Mouse (Mus musculus) hindbrain, embryonic 13.5 days (tissue): ENCODE data around the gene Degs1. TPM values are rescaled to one million over a fixed set of nuclear protein-coding genes. Genes with fewer than 3 reads are reported as not detected.

Source experiments
- ATAC-seq: fragments of 200-750 bp; cut with Nextera tagmentation; 2 replicates; pipeline ENCODE4 v1.8.0; 2017; ENCODE audit warnings: moderate TSS enrichment; ENCODE audit not compliant: low FRiP score
- H3K27ac ChIP-seq: fragments of 300-500 bp; sonication (generic); 2 replicates; pipeline ENCODE4 v1.5.1; 2015; ENCODE audit warnings: inconsistent platforms, mild to moderate bottlenecking, moderate library complexity
- H3K27me3 ChIP-seq: fragments of 300-500 bp; sonication (generic); 2 replicates; pipeline ENCODE4 v1.6.1; 2015; ENCODE audit warnings: mild to moderate bottlenecking, inconsistent platforms
- H3K36me3 ChIP-seq: fragments of 300-500 bp; sonication (generic); 2 replicates; pipeline ENCODE4 v1.6.1; 2015; ENCODE audit warnings: mild to moderate bottlenecking, inconsistent platforms
- H3K4me1 ChIP-seq: fragments of 300-500 bp; sonication (generic); replicated peaks from 2 replicates; pipeline ENCODE4 v1.6.1; 2015; ENCODE audit warnings: inconsistent platforms
- H3K4me2 ChIP-seq: fragments of 300-500 bp; sonication (generic); 2 replicates; pipeline ENCODE4 v1.6.1; 2015; ENCODE audit warnings: inconsistent platforms, mild to moderate bottlenecking, moderate library complexity
- H3K4me3 ChIP-seq: fragments of 300-500 bp; sonication (generic); 2 replicates; pipeline ENCODE4 v1.5.1; 2015; ENCODE audit warnings: mild to moderate bottlenecking, inconsistent platforms
- H3K9ac ChIP-seq: fragments of 300-500 bp; sonication (generic); 2 replicates; pipeline ENCODE4 v1.6.1; 2015; ENCODE audit warnings: mild to moderate bottlenecking, inconsistent platforms
- H3K9me3 ChIP-seq: fragments of 300-500 bp; sonication (generic); 2 replicates; pipeline ENCODE4 v1.6.1; 2016; ENCODE audit warnings: inconsistent platforms
- WGBS: fragments of 180-500 bp; shearing (Covaris S2); methylation state at CpG from one replicate; pipeline ENCODE4 v1.1.7; 2015; 5-methylcytosine and 5-hydroxymethylcytosine counted together
- polyA plus RNA-seq: library from polyadenylated mRNA; unstranded; fragments of >200 nt; fragmentation: Nextera tagmentation; extraction: Ambion mirVana; gene quantifications from 2 replicates; pipeline ENCODE4 v1.2.1, GENCODE M21; 2015

The Degs1 gene
- 70.9 and 76.2 TPM in 2 replicates for polyA plus RNA-seq

DNA sequence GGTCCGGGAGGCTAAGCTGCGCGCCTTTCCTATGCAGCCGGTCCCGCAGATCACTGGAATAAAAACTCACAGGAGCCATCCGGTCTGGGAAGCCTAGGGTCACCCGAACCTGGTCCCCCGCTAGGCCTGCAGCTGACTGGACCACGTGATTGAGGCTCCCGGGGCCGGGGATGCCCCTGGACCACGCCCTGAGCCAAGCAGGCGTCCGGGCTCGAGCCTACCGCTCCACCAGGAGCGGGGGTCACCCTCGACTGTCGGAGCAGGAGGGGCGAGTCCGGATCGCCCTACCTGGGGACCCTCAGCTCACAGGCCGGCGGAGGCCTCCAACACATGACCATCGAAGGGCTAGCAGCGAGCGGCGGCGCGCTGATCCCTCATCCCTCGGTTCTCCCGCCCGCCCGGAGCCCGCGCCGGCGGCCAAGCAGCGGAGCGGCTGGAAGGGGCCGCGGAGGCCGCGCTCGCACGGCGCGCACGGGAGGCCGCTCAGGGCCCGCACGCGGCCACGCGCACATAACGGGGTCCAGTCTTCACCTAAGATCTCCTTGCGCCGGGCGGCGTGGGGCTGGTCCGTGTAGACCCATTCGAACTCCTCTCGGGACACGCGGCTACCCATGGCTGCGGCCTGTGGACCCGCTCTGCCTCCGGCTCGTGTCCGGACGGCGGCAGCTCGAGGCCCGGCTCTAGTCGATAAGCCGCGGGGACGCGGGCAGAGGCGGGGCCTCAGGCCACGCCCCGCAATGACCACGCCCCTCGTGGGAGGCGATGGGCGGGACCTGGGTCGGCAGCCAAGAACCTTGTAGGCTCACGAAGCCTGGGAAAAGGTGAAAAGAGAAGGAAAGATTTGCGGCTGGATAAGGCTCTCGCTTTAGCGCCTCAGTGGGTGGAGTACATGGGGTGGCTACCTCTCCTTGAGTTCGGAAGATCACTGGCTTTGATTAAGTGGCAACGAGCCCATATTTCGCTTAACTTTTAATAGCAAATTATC, at the start of gene Degs1:
Degs1 (minus strand) TSS at position 714 of the 985 bp plus-strand sequence.
- peak; percentile 94 for ATAC-seq
- Histone ChIP-seq H3K27me3 (no peaks in the 10 kb centered on the region; the same call in 1 of the 2 replicates), H3K9me3 (no peaks in the 10 kb centered on the region), H3K9ac (peak within 1 kb of the TSS; percentile 92), H3K27ac (peak within 1 kb of the TSS; percentile 88), H3K4me2 (peak within 1 kb of the TSS; percentile 84), H3K4me3 (peak within 1 kb of the TSS; percentile 81), H3K36me3 (peaks cover 19% of the 10 kb centered on the region), H3K4me1 (peaks cover 21% of the 10 kb centered on the region)
- under 1% methylated on average over 85 of the region's 94 CpGs for WGBS

DNA sequence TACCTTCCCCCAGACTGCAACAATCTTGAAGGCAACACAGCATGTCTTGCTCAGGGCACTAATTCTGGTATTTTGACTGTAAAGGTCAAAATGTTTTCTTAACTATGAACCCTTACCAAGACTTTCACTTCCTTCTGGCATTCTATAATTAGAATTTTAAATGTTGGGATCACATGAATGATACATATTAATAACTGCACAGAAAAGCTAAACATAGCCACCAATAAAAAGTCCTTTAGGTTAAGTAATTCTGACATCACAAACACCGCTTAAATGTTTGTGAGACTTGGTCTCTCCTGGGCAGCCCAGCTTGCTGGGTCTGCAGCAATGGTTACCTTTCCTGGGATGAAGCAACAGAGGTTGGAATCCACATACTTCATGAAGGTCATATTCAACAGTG, 43.3 kb upstream of the Degs1 start:
- Histone ChIP-seq H3K27me3 (no peaks in the 10 kb centered on the region), H3K4me1 (0 out of 2 replicates have a peak, but pooled peaks cover 3% of the 10 kb centered on the region), H3K9me3 (no peaks in the 10 kb centered on the region), H3K4me3 (no peak overlapping the region), H3K4me2 (no peak overlapping the region), H3K27ac (no peak overlapping the region), H3K36me3 (peaks cover 81% of the 10 kb centered on the region), H3K9ac (no peak overlapping the region)
- no peak for ATAC-seq
- WGBS, result 98% methylated on average over 1 of the region's 1 CpGs

GRCm38 (mm10) chr1:182324552-182324951, 41.9 kb upstream of the Degs1 start:
- WGBS, result 94% methylated on average over 7 of the region's 7 CpGs
- no peak overlapping the region for H3K9ac ChIP-seq

GRCm38 (mm10) chr1:182323139-182323538, 40.5 kb upstream of the Degs1 start:
- H3K27ac ChIP-seq, result no peak overlapping the region
- H3K4me3 ChIP-seq, result no peak overlapping the region
- ATAC-seq, result no peak
- peaks cover 94% of the 10 kb centered on the region for H3K36me3 ChIP-seq
- no peaks in the 10 kb centered on the region for H3K27me3 ChIP-seq
- H3K9ac ChIP-seq, result no peak overlapping the region
- H3K9me3 ChIP-seq, result no peaks in the 10 kb centered on the region
- no peak overlapping the region for H3K4me2 ChIP-seq
- WGBS, result 95% methylated on average over 3 of the region's 3 CpGs
- H3K4me1 ChIP-seq, result no peaks in the 10 kb centered on the region

More at GRCm38 (mm10) chr1:182324552-182324951, 41.9 kb upstream of the Degs1 start:
- Histone ChIP-seq H3K27ac (no peak overlapping the region), H3K4me1 (no peaks in the 10 kb centered on the region), H3K9me3 (no peaks in the 10 kb centered on the region), H3K27me3 (no peaks in the 10 kb centered on the region), H3K4me3 (no peak overlapping the region), H3K36me3 (peaks cover 92% of the 10 kb centered on the region), H3K4me2 (no peak overlapping the region)
- ATAC-seq, result no peak

DNA sequence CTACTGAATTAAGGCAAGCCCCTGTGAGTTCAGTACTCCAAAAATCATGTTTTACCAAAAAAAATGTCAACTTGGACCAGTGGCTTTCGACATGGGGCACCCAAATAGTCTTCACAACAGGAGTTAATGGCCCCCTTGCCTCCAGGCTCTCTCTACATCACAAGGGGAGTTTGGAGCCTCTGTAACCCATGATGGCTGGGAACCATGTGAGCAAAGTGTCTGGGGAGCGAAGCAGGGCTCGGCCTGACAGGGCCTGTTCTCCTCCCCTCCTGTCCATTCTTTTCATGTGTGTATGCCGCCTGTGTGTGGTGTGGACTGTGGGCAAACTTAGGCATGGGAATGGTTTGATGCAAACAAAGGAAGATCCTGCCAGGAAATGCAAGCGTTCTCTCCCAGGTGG, 31.6 kb upstream of the Degs1 start:
- H3K9me3 ChIP-seq, result no peaks in the 10 kb centered on the region
- H3K4me2 ChIP-seq, result no peak overlapping the region
- ATAC-seq, result no peak
- peaks cover 79% of the 10 kb centered on the region for H3K36me3 ChIP-seq
- no peak overlapping the region for H3K4me3 ChIP-seq
- no peak overlapping the region for H3K27ac ChIP-seq
- 97% methylated on average over 5 of the region's 5 CpGs for WGBS
- no peaks in the 10 kb centered on the region for H3K27me3 ChIP-seq
- H3K4me1 ChIP-seq, result no peaks in the 10 kb centered on the region
- H3K9ac ChIP-seq, result no peak overlapping the region

DNA sequence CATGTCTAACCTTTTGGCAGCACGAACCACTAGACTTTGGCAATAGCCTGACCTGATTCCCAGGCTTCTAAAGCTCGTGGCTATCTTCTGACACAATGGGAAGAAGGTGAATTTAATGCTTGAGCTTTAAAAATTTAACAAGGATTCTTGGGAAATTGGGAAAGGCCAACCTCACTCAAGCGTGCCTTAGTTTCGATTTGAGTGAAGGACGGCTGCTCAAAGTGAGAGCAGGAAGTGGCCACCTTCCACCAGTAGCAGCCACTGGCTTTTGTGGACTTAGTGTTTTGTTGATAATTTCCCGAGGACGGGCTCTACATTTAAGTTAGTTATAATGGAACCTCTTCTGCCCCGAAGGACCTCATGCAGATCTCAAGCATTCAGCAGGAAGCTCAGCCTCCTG, 30.6 kb upstream of the Degs1 start:
- Histone ChIP-seq H3K4me3 (no peak overlapping the region), H3K27me3 (no peaks in the 10 kb centered on the region), H3K36me3 (peaks cover 69% of the 10 kb centered on the region), H3K9me3 (no peaks in the 10 kb centered on the region), H3K4me1 (no peaks in the 10 kb centered on the region), H3K9ac (no peak overlapping the region), H3K27ac (no peak overlapping the region), H3K4me2 (no peak overlapping the region)
- ATAC-seq, result no peak
- WGBS, result 93% methylated on average over 8 of the region's 8 CpGs

DNA sequence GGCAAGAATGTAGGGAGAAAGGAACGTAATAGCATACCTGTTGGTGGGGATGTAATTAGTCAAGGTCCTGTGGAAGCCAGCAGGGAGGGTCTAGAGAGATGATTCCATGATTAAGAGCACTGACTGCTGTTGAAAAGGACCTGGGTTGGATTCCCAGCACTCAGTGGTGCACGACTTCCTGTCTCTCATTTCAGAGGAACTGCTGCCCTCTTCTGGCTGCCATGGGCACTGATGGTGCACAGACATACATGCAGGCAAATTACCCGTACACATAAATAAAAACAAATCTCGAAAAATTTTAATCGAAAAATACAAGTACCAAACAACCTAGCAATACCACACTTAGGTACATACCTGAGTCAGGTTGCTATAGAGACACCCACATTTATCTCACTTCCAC, 28.8 kb upstream of the Degs1 start:
- Histone ChIP-seq H3K4me2 (no peak overlapping the region), H3K4me3 (no peak overlapping the region), H3K27me3 (no peaks in the 10 kb centered on the region), H3K9me3 (no peaks in the 10 kb centered on the region), H3K9ac (no peak overlapping the region), H3K4me1 (no peaks in the 10 kb centered on the region), H3K36me3 (peaks cover 50% of the 10 kb centered on the region), H3K27ac (no peak overlapping the region)
- 99% methylated on average over 5 of the region's 5 CpGs for WGBS
- ATAC-seq, result no peak

DNA sequence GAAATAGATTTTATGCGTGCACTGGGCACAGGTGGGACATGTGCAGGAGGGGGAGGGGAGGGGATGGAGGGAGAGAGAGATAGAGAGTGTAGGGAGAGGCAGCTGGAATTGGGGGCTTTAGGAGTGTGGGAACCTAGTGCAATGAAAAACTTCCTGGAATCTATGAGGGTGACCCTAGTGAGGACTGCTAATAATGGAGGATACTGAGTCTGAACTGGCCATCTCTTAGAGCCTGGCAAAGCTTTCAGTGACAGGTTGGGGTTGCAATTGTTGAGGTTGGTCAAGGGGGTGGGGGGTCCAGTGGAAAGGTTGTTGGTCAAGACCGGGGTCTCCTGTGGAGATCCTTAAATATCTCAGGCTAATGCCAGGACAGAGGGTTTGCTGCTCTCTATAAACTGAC, 27.7 kb upstream of the Degs1 start:
- H3K9ac ChIP-seq, result no peak overlapping the region
- no peaks in the 10 kb centered on the region for H3K9me3 ChIP-seq
- H3K27me3 ChIP-seq, result no peaks in the 10 kb centered on the region
- no peak overlapping the region for H3K4me3 ChIP-seq
- 95% methylated on average over 2 of the region's 2 CpGs for WGBS
- no peak overlapping the region for H3K27ac ChIP-seq
- no peaks in the 10 kb centered on the region for H3K4me1 ChIP-seq
- ATAC-seq, result no peak
- H3K36me3 ChIP-seq, result peaks cover 42% of the 10 kb centered on the region
- no peak overlapping the region for H3K4me2 ChIP-seq

DNA sequence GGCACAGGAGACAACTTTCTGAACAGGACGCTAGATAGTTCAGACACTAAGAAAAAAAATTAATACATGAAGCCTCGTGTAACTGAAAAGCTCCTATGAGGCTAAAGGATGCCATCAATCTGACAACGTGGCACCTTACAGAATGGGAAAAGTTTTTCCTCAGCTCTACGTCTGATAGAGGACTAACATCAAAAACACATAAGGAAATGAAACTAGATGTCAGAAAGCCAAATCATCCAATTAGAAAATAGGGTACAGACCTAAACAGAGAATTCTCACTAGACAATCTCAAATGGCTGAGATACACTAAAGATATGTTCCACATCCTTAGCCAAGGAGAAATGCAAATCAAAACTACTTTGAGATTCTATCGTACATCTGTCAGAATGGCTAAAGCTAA, 26.8 kb upstream of the Degs1 start:
- WGBS, result 71% methylated on average over 5 of the region's 5 CpGs
- H3K9me3 ChIP-seq, result no peaks in the 10 kb centered on the region
- no peak overlapping the region for H3K4me2 ChIP-seq
- H3K4me3 ChIP-seq, result no peak overlapping the region
- H3K27ac ChIP-seq, result no peak overlapping the region
- peaks cover 33% of the 10 kb centered on the region for H3K36me3 ChIP-seq
- no peak overlapping the region for H3K9ac ChIP-seq
- H3K4me1 ChIP-seq, result no peaks in the 10 kb centered on the region
- ATAC-seq, result no peak
- no peaks in the 10 kb centered on the region for H3K27me3 ChIP-seq

DNA sequence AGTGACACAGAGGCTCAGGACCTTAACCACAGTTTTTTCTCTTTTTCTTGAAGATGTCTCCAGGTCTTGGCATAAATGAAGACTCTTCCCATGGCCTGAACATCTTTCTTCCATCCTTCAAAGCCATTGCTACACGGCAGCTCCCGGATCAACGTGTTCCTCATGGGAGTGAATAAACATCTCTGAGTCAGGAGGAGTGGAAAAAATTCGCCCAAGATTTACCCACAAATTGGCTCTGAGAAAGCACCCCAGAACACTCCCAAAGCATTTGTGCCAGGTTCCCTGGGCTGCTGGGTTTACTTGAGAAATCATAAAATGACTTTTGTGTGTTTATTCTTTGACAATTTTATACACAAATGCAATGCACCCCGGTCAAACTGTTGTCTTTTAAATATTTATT, 20.3 kb upstream of the Degs1 start:
- ATAC-seq, result no peak
- 94% methylated on average over 5 of the region's 5 CpGs for WGBS
- Histone ChIP-seq H3K4me2 (no peak overlapping the region), H3K4me3 (no peak overlapping the region), H3K4me1 (no peaks in the 10 kb centered on the region), H3K9ac (no peak overlapping the region), H3K27me3 (no peaks in the 10 kb centered on the region), H3K9me3 (no peaks in the 10 kb centered on the region), H3K36me3 (no peaks in the 10 kb centered on the region), H3K27ac (no peak overlapping the region)

- WGBS, result 90% methylated on average over 6 of the region's 6 CpGs
- H3K27me3 ChIP-seq, result no peaks in the 10 kb centered on the region
- H3K9me3 ChIP-seq, result no peaks in the 10 kb centered on the region
- H3K9ac ChIP-seq, result no peak overlapping the region
- no peaks in the 10 kb centered on the region for H3K4me1 ChIP-seq
- no peak overlapping the region for H3K27ac ChIP-seq
- no peak for ATAC-seq
- H3K4me2 ChIP-seq, result no peak overlapping the region
- H3K36me3 ChIP-seq, result no peaks in the 10 kb centered on the region
- H3K4me3 ChIP-seq, result no peak overlapping the region
These were observed 19.7 kb upstream of the Degs1 start for GRCm38 (mm10) chr1:182302176-182302870.

GRCm38 (mm10) chr1:182297821-182298220, 15.2 kb upstream of the Degs1 start:
- no peak overlapping the region for H3K9ac ChIP-seq
- no peak for ATAC-seq
- no peak overlapping the region for H3K4me2 ChIP-seq
- no peaks in the 10 kb centered on the region for H3K4me1 ChIP-seq
- no peaks in the 10 kb centered on the region for H3K36me3 ChIP-seq
- 94% methylated on average over 5 of the region's 5 CpGs for WGBS
- H3K27me3 ChIP-seq, result no peaks in the 10 kb centered on the region
- no peak overlapping the region for H3K4me3 ChIP-seq
- no peak overlapping the region for H3K27ac ChIP-seq
- no peaks in the 10 kb centered on the region; the same call in 1 of the 2 replicates for H3K9me3 ChIP-seq
